Mouse (Mus musculus) testis, adult 2 months (tissue): ENCODE measurements around the gene Olfr295. TPM values are rescaled to one million over a fixed set of nuclear protein-coding genes. Genes with fewer than 3 reads are reported as not detected.

ENCODE experiments used
- H3K27ac ChIP-seq: fragments of 200-500 bp; 2 replicates; pipeline ENCODE4 v1.5.1; 2012; ENCODE audit warnings: low read depth, low read length; ENCODE audit not compliant: control insufficient read depth, insufficient read depth
- H3K27me3 ChIP-seq: fragments of 200-500 bp; 2 replicates; pipeline ENCODE4 v1.6.1; 2012; ENCODE audit warnings: mild to moderate bottlenecking, low read length, moderate library complexity; ENCODE audit not compliant: control insufficient read depth, insufficient read depth
- H3K36me3 ChIP-seq: fragments of 200-500 bp; 2 replicates; pipeline ENCODE4 v1.6.1; 2012; ENCODE audit warnings: mild to moderate bottlenecking, low read length; ENCODE audit not compliant: control insufficient read depth, insufficient read depth
- H3K4me1 ChIP-seq: fragments of 200-500 bp; 2 replicates; pipeline ENCODE4 v1.6.1; 2012; ENCODE audit warnings: low read length; ENCODE audit not compliant: control insufficient read depth, insufficient read depth
- H3K4me3 ChIP-seq: fragments of 200-500 bp; 2 replicates; pipeline ENCODE4 v1.5.1; 2012; ENCODE audit warnings: low read depth, mild to moderate bottlenecking, low read length, moderate library complexity, mixed read lengths; ENCODE audit not compliant: control insufficient read depth
- CTCF ChIP-seq: fragments of 200-500 bp; IDR thresholded peaks from 2 replicates; pipeline ENCODE4 v1.5.1; 2012; ENCODE audit warnings: low read depth, mild to moderate bottlenecking, inconsistent platforms, low read length, moderate library complexity; ENCODE audit not compliant: control insufficient read depth, insufficient read depth, insufficient replicate concordance
- POLR2A ChIP-seq: fragments of 200-500 bp; IDR thresholded peaks from 2 replicates; pipeline ENCODE4 v1.6.1; 2012; ENCODE audit warnings: low read depth, mild to moderate bottlenecking, inconsistent platforms, low read length, moderate library complexity; ENCODE audit not compliant: control insufficient read depth
- polyA plus RNA-seq: library from polyadenylated mRNA; depleted of rRNA; stranded (reverse); fragments of >200 nt; gene quantifications from 2 replicates; pipeline ENCODE4 v1.2.3, GENCODE M21; 2012; rRNA removed

Gene Olfr295
- not detected in 2 replicates for polyA plus RNA-seq

GRCm38 (mm10) chr7:86583562-86583961 lies at the start of gene Olfr295:
Olfr295 (plus strand) TSS chr7:86583862.
- TF ChIP-seq POLR2A, result no peak
- TF ChIP-seq CTCF, result no peak
- H3K4me1 ChIP-seq, result no peaks in the 10 kb centered on the region
- no peak within 1 kb of the TSS for H3K4me3 ChIP-seq
- H3K27me3 ChIP-seq, result no peaks in the 10 kb centered on the region
- H3K27ac ChIP-seq, result no peak within 1 kb of the TSS
- no peaks in the 10 kb centered on the region for H3K36me3 ChIP-seq

GRCm38 (mm10) chr7:86616543-86616942 lies 32.9 kb downstream of the Olfr295 start, which contains the start of gene Olfr294:
Olfr294 (minus strand) TSS chr7:86616643.
- H3K4me1 ChIP-seq, result no peaks in the 10 kb centered on the region
- TF ChIP-seq CTCF, result no peak
- no peak for TF ChIP-seq POLR2A
- H3K4me3 ChIP-seq, result no peak within 1 kb of the TSS
- H3K27me3 ChIP-seq, result no peaks in the 10 kb centered on the region
- H3K27ac ChIP-seq, result no peak within 1 kb of the TSS
- no peaks in the 10 kb centered on the region for H3K36me3 ChIP-seq

Other genes with a start within 250 kb of the Olfr295 start
- 0.07 and 0.21 TPM in 2 replicates for gene Olfr307, start 246.3 kb upstream of the Olfr295 start, polyA plus RNA-seq
- gene Olfr305, start 216.9 kb upstream of the Olfr295 start, polyA plus RNA-seq, result 0.25 and 0.30 TPM in 2 replicates
- gene Olfr304, start 197.2 kb upstream of the Olfr295 start, polyA plus RNA-seq, result not detected in 2 replicates
- 0.52 and 0.95 TPM in 2 replicates for gene Olfr303, start 186.1 kb upstream of the Olfr295 start, polyA plus RNA-seq
- gene Olfr301, start 180.0 kb upstream of the Olfr295 start, polyA plus RNA-seq, result 0.20 and 0.56 TPM in 2 replicates
- not detected in 2 replicates for gene Olfr299, start 123.9 kb upstream of the Olfr295 start, polyA plus RNA-seq
- gene Olfr298, start 91.4 kb upstream of the Olfr295 start, polyA plus RNA-seq, result not detected in 2 replicates
- gene Olfr297, start 63.9 kb upstream of the Olfr295 start, polyA plus RNA-seq, result not detected in 2 replicates
- not detected in 2 replicates for gene Olfr294, start 32.8 kb downstream of the Olfr295 start, polyA plus RNA-seq
- not detected in 2 replicates for gene Olfr293, start 65.2 kb downstream of the Olfr295 start, polyA plus RNA-seq
- not detected in 2 replicates for gene Olfr292, start 104.5 kb downstream of the Olfr295 start, polyA plus RNA-seq
- 2.6 and 3.2 TPM in 2 replicates for gene Folh1, start 192.1 kb downstream of the Olfr295 start, polyA plus RNA-seq
- gene Vmn2r77, start 211.2 kb downstream of the Olfr295 start, polyA plus RNA-seq, result not detected in 2 replicates